Mouse (Mus musculus) adrenal gland, postnatal 4 days (tissue): Measurements from ENCODE around the gene Cd200r3. TPM values are rescaled to one million over a fixed set of nuclear protein-coding genes. Genes with fewer than 3 reads are reported as not detected.

ENCODE experiments used
- DNase-seq, 2 experiments: peaks; one replicate each; pipeline ENCODE4 v3.0.0; 2021 to 2022; ENCODE audit warnings: low spot score in 2 of 2, mixed read lengths in 2 of 2
- long read RNA-seq, 2 experiments: library from polyadenylated mRNA; stranded (forward); transcript quantifications; one replicate each; pipeline ENCODE4 v2.0.0; 2021
- total RNA-seq, 2 experiments: library from RNA; stranded (reverse); gene quantifications; 2 replicates each; pipeline ENCODE4 v1.2.3; 2021

The Cd200r3 gene
- under 1 TPM; 0.36 to 0.42 TPM for total RNA-seq
- long read RNA-seq, experiment 1: 0 reads
- long read RNA-seq, experiment 2: 0 reads

DNA sequence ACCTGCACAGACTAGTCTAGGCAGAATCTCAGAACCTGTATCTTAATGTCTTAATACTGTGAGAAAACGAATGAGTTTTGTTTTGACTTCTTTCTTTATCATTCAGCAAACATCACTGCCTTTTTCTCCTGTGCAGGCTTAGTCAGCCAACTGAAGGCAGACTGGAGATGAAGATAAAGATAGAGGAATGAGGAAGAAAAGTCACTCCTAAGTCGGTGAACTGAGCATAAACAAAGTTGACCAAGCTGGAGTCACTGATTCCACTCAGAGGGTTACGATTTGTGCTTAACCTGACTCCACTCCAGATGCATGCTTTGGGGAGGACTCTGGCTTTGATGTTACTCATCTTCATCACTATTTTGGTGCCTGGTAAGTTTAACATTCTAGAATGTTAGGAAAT is at the start of gene Cd200r3:
TSS of gene Cd200r3 (plus strand) at position 211 of the 400 bp plus-strand sequence.
- DNase-seq: no peak

DNA sequence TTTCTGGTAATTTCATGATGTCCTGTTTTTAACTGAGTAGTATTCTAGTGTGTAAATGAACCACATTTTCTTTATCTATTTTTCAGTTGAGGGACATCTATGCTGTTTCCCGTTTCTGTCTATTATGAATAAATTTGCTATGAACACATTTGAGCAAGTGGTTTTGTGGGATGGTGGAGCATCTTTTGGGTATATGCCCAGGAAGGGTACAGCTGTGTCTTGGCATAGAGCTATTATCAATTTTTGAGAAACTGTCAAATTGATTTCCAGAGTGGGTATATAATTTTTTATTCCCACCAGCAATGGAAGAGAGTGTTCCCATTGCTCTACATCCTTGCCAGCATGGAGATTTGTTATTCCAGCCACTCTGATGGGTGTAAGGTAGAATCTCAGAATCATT is 11.5 kb upstream of the Cd200r3 start:
- no peak for DNase-seq

DNA sequence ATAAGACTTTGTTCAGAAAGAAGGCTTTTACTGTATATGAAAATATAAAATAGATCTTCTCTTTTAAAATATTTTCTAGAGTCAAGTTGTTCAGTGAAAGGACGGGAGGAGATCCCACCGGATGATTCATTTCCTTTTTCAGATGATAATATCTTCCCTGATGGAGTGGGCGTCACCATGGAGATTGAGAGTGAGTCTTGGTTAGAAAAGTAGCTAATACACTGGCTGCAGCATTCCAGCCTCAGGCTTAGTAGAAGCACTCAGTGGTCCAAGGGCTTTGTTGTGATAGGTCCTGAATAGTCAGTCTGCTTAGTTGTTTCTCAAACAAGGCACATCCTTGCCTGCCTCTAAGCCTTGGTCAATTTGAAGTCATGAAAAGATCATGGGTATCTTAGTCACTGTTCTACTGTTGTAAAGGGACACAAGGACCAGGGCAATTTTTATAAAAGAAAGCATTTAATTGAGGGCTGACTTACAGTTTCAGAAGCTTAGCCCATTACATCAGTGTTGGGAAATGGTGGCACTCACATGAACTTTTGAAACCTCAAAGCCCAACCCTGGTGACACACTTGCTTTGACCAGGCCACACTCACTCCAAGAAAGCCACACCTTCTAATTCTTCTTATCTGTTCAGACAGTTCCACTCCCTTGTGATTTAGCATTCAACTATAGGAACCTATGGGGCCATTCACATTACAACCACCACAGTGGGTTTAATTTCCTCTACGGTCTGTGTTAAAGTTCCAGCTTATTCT is 8.1 kb downstream of the Cd200r3 start:
- no peak for DNase-seq

DNA sequence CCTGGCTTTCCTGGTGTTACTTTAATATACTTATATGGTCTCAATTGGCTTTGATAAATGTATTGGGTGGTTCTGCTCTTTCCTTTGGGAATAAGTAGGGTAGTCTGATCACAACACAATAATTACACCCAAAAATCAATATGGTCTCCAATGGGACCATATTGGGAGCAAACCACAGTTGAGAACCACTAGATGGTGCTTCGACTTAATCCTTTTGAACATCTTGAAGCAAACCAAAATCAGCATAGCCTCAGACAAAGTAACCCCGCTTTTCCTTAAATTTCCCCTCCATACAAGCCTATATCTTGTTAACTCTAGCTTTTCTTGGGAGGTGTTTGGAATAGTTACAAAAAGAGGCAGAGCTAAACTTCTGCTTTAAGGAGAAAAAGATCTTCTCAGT is 18.8 kb downstream of the Cd200r3 start:
- no peak for DNase-seq

DNA sequence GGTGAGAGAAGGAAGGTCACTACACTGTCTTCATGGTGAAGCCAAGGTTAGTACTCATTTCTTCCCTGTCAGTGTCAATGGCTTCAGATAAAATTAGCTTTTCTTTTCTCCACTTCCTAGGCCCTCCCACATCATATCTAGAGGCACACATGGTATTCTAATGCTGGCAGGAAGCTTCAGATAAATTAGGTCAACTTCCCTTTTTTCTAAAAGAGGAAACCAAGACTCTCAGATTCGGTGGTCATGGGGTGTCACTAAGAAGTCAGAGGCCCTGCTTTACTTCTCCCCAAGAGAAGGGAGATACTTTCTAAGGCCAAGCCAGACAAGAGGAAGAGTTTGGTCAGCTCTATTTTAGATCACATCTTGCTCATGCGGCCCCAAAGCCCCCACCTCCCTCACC is 19.3 kb downstream of the Cd200r3 start:
- no peak for DNase-seq

DNA sequence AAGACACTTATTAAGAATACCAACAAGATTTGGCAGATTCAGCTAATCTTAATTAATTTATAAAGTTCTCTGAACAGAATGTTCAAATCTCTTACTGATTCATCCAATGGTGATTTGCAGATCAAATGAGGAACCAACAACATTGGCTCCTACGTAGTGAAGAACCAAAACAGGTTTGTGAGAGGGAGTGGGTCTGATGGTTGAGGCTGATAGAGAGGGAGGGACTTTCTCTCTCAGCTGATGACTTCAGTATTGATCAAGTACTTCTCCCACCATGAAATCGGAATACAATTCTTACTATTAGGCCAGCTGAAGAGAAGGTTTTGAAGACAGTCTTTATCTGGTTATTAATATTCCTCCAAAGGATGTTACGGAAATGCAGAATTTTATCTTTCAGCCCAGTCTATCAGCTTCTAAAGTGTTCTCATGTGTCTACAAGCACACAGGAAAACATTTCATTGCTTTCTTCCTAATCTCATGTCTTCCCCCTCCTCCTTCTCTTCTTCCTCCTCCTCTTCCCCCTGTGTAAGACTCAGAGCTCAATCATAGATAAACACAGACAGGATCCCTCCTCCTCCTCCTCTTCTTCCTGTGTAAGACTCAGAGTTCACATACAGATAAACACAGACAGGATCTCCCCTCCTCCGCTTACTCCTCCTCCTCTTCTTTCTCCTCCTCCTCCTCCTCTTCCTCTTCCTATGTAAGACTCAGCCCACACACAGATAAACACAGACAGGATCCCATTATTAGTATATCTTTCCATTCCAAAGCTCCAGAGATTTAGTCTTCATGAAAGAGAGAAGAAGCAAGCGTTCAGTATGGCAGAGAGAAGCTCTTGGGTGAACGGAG is 21.3 kb downstream of the Cd200r3 start:
- no peak for DNase-seq

DNA sequence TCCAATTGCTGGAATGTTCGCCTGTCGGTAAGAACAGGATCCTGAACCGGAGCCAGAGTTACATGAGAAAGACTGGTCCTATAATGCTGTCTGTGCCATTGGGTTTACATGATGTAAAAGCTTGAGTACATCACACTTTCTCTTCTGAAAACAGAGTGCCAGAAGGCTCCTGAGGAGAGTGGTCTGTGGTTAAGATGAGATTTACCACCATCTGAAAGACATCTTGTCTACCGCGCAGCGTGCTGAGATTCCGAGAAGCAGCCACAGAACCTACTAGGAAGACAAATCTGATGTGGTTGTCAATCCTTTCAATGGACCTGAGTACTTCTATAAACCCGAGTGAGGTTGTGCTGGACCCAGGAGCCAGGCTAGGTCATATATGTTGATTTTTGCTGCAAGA is 21.9 kb downstream of the Cd200r3 start:
- DNase-seq: no peak

DNA sequence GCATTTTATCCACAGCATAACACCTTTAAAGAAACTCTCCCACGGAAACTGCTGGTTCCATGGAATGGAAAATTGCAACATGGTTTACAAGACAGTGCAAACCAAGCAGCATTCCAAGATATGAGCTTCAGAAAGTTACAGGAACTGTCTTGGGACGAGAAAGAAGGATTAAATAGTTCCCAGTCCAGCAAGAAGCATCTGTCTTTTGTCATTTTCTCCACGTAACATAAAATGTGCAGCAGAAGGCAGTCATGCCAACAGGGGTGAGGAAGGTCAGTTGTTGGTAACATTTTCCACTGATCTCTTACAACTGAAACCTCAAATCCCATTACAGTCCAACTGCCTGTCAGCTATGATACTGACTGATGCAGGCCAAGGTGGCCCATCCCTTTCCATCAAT is 22.4 kb downstream of the Cd200r3 start:
- no peak for DNase-seq

DNA sequence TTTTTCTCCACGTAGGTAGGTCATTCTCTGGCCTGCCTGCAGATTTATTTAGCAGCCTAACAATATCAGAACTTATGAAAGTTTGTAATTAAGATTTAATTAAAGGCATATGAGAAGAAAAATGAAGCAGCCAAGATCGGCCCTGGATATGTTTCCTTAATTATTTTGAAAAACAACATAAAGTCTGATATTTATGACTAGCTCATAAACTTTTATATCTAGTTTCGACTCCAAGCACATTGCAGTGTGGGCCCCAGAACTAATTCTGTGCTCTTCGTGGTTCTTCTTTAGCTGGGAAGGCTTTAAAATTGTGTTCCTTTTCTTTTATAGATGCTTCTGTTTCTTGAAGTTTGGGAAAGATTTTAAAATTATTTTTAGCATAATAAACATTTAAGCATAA is 23.4 kb downstream of the Cd200r3 start:
- DNase-seq: no peak

DNA sequence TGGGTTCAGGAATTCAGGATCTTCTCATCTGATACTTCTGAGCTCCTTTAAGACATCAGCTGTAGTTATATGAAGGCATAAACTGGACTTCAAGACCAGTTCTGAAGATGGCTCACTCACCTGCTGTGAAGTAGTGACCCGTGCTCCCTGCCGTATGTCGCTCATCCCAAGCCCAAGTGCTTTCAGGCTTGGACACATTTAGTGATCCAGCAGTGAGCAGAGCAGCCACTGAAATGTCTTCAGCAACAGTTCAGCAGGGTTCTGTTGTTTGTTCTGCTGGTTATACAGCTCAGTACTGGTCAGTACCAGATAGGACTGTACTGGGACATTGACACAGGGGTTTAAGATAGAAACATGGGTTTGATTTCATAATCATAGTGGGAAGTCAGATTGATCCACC is 24.6 kb downstream of the Cd200r3 start:
- DNase-seq: no peak

DNA sequence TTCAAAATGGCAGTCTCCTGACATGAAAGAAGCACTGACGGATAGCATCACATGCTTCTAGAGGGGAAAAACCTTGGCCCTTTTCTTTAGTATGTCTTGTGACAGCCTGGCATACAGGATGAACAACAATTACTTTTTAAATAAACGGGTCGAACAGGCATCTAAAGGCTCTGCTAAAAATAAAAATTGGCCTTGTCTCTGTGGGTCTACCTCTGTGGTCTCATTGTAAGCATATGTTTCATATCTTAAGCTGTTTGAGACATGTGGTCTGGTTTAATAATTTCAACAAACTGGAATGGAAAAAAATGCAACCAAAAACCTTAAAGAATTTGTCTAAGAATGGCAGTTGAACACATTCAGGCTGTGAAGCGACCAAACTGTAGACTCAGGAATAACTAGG is 27.4 kb downstream of the Cd200r3 start:
- no peak for DNase-seq

DNA sequence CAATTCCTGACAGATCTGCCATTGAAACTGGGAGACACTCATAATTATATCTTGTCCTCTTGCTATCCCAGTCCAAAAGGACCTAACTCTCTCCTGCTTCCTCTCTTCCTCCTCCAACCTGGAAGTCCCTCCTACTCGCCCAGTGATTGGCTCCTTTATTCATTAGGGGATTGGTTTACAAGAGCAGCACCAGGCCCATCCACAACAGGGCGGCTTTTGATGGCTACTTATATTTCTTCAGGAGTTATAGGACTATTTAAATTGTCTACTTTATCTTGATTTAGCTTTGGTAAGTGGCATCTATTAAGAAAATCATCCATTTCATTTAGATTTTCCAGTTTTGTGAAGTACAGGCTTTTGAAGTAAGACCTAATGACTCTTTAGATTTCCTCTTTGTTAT is 30.6 kb downstream of the Cd200r3 start:
- DNase-seq: no peak

DNA sequence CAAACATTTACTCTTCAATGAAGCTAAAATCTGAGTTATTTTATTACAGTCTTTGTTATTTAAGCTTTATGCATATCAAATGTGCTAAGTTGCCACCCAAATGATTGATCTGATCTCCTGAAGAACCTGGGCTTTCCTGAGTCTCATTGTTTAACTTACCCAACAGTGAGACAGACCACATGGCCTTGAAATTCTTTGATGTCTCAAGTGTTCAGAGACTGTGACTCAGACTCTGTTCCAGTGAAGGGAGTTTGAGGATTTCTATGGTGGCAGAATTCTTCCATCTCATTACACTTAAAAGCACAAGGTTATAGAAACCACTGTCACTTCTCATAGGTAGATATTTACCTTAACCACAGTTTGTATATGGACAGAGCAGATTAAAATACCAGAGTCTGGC is 32.6 kb downstream of the Cd200r3 start:
- no peak for DNase-seq

DNA sequence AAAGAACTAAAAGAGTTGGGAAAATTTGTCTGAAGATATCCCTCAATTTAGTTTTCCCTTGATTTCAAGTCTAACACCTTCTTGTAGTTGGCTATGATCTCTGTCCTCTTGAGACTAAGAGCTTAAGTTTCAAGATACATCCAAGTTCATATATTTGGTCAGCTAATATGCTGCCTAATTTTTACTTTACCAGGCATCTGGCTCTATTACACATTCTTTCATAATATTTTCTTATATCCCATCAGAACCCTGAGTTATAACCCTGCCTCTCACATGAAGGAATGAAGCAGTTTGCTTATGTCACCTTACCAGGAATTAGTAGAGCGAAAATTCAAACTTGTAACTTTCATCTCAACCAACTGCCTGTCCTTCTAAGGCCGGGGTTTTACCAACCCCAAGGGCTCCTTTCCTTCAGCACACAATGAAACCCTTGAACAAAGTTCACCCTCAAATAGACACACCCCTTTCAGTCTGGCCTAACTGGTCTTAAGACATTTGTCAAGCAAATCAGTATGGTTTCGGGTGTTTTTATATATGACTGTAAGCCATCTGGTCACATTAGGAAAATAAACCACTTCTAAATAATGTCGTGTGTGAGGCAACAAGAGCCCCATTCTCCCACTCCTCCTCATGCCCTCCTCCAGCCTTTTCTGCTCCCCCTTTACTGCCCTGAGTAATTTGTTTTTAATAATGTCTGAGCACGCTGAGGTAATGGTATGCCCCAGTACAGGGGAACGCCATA is 33.6 kb downstream of the Cd200r3 start:
- DNase-seq: no peak

DNA sequence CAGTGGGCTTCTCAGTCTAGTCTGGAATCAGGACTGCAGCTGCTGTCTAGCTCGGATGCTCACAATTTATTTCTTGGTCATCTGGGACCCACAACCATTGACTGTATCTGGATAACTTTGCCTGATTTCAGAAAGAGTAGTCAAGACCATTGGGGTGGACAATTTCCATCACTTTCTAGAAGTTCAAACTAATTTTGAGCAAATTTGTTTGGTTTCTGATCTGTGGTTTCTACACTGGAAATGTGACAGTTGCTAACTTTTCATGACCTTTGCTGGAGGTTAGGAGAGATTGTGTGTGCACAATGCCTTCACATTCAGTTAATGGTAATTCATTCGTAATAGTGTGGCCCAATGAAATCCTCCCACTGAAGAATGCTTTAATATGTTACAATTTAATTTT is 34.7 kb downstream of the Cd200r3 start:
- no peak for DNase-seq

DNA sequence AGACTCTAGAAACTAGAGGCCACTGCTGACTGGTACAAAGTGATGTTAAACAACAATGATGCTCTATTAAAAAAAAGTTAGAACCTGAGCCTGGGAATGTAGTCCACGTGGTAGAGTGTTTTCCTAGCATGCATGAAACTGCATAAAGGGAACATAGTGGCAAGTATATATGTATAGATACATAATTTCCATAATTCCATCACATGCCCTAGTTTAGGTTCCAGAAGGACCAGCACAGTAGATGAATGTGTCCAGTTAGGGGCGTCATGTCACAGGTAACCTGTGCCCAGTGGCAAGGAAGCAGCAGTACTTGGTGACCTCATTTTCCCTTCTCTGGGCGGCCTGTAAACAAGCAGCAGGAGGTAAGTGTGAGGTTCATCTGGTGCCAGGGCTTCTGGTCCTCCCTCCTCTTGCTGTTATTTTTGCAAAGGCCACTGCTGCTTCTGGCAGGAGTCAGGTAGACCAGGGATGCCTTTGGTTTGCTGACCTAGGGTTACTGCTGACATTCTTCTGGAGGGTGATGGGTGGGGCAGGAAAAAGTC is 35.9 kb downstream of the Cd200r3 start:
- DNase-seq: no peak

DNA sequence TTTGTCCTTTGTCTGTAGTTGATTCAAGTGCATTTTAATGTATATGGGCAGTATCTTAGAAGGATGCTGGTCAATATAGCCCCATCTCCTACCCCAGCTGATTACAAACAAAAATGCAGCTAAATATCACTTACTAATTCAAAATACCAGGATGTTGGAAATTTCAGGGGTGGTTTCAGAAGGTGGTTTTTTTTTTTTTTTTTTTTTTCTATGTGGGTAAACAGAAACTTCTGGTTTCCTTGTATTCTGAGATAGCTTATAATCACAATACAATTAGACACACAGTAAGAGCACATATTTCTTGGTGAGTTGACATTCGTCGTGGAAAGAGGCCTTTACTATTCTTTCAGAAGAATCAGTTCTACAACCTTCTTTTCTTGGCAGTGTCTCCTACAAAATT is 39.5 kb downstream of the Cd200r3 start:
- no peak for DNase-seq

DNA sequence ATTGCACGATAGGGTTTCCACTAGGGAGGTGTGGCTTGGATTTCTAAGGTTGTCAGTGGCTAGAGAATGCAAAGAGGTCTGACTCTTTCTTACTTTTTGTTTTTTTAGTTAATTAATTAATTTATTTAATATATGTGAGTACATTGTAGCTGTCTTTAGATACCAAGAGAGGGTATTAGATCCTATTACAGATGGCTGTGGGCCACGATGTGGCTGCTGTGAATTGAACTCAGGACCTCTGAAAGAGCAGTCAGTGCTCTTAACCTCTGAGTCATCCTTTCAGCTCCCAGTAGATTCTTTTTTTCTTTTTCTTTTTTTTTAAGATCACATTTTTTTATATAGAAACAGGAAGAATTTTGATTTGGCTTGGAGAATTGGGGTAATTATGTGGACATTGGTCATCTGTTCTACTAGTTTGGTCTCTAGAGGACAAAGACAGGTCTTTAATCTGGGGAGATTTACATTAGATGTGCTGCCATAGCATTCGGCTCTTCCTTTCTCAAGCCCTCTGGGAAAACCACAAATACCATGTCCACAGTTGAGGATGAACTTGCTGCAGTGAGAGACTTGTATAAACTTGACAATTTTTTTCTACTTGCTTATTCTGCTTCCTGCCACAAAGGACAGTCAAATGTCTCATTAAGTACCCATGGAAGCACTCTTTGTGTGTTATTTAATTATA is 40.0 kb downstream of the Cd200r3 start:
- no peak for DNase-seq

DNA sequence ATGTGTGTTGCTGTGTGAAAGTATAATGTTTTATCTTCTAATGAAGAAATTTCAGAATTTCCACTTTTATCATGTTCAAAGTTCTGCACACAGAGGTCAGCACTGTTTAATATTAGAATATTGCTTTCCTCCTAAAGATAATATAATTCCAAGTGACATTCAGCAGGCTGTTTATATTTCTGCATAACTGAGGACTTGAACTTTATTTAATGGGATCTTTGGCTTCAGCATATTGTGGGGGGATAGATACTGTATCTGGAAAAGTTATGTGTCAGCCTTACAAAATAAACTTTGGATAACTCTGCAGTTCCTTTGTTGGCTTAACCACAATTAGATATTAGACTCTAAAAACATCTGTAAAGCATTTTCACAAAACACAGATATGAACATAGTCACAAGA is 40.6 kb downstream of the Cd200r3 start:
- DNase-seq: no peak

DNA sequence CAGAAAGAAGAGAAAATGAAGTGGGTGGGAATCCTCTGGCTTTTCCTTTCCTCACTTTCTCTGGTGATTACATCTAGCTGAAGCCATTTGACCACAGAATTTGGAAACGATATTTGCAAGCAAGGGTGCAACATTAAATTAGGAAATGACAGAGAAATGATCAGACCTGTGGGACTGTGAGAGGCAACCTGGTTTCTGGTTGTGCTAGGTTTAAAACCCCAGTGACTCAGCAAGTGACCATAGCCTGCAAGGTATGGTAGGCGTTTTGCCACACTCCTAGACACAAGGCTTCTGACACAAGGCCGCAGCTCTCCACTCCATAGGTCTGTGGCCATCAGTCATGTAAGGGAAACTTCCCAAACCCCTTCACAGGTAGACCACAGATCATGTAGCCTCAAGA is 41.4 kb downstream of the Cd200r3 start:
- DNase-seq: no peak

DNA sequence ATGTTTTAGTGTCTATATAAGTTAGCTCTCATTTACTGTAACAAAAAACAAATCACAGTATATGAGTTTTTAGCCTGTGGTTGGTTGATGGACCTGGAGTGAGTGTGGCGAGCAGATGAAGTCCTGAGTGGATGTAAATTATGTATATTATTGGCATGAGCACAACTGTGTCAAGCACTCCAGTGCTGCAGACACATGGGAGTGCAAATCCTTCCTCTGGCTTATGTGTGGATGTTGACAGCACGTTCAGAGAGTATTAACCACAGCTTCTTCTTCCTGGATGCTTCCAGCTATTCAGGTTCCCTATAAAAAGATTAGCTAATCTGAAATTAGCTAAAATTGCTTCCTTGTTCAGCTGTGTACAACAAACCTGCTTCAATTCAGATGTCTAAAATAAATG is 42.6 kb downstream of the Cd200r3 start:
- no peak for DNase-seq
